Mouse (Mus musculus) gastrocnemius, postnatal 36 days (tissue): Measurements from ENCODE around the gene Bmp15. TPM values are rescaled to one million over a fixed set of nuclear protein-coding genes. Genes with fewer than 3 reads are reported as not detected.

Experiments used
- DNase-seq, 2 experiments: peaks; one replicate each; pipeline ENCODE4 v3.0.0; 2022
- intact Hi-C: fragments of 180-260 bp; cut with DNase I; formaldehyde crosslinking; loops from one replicate; pipeline ENCODE4 v1.15.1; 2025
- long read RNA-seq, 2 experiments: library from polyadenylated mRNA; stranded (forward); transcript quantifications; one replicate each; pipeline ENCODE4 v2.0.0; 2021
- total RNA-seq, 2 experiments: library from RNA; stranded (reverse); gene quantifications; 2 replicates each; pipeline ENCODE4 v1.2.3; 2021

The Bmp15 gene
- total RNA-seq: under 1 TPM in 1 of 2 experiments, not detected in 1; 0.10 TPM
- long read RNA-seq, experiment 1: 0 reads
- long read RNA-seq, experiment 2: 0 reads

DNA sequence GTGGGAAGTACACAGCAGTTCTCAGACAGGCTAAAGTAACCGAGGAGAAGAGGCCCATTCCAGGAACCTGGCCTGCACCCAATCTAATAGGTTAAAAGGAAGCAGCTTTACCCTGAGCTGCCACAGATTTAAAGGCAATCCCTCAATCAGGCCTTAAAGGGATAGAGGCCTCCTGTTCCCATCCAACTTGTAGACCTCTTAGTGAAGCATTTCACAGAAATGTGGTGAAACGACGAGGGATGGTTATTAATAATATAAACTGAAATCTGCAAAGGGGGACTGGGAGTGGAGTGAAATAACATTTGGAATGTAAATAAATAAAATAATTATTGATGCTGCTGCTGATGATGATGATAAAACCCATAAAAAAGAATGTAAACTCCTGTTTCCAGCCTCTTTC is at the start of gene Bmp15:
Bmp15 (minus strand) TSS at position 101 of the 400 bp plus-strand sequence.
- intact Hi-C loops: no loop called here
- no peak for DNase-seq

DNA sequence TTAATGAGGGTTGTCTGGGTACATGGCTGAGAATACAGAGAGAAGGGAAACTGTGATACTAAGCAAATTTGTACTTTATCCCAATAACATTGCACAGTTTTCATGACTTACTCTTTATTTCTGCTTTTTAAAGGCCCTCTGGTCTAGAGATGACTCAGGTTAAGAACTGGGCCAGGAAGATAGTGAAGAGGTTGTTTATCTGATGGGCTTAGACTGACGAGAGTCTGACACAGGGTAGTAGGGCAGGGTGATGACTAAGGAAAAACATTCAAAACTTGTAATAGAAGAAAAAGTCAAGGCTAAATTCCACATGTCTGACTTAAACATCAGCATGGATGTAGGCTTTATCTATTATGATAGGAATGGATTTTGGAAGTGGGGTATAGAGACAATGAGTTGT is 48.3 kb upstream of the Bmp15 start:
- intact Hi-C loops: no loop called here
- DNase-seq: no peak

DNA sequence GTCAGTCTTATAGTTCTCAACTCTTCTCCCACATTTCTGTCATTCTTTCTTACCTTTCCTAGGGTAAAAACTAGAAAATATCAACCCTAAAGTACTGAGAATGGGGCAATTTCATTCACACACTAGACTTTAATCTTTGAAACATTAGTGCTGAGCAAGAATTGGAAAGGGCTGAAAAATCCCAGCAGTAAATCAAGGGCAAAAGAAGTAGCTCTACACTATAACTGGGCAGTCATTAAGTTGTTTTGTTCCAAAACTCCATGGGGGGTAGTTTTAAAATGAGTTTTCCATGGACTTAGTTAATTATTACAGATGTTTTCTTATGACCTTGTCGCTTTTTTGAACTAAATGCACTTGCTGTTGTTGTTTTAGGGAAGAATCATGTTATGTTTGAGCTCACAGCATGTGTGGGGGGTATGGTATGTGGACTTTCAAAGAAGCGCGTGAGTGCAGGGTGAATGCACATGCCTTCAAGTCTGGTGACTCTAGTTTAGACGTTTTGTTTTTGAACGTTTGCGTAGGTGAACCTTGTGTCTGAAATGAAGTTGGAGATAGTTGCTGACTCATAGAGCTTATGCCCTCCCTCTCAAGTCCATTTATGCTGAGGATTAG is 37.1 kb upstream of the Bmp15 start:
- intact Hi-C loops: no loop called here
- DNase-seq: no peak

DNA sequence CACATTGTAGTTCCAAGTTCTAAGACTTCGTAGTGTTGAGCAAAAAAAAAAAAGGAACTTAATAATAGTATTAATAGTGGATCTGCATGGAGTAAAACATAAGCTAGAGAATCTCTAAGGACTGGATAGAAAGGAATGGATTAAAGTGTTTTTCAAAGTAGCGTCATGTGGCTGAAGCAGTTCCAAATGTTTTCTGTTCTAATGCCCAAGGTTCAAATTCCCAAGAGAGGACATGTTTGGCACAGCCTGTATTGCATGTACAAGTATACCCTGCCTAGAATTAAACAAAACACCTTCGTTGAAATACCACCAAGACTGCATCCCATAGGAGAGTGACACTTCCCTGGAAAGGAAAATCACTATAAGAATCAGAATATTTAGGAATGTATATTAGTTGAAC is 36.4 kb upstream of the Bmp15 start:
- no peak for DNase-seq

DNA sequence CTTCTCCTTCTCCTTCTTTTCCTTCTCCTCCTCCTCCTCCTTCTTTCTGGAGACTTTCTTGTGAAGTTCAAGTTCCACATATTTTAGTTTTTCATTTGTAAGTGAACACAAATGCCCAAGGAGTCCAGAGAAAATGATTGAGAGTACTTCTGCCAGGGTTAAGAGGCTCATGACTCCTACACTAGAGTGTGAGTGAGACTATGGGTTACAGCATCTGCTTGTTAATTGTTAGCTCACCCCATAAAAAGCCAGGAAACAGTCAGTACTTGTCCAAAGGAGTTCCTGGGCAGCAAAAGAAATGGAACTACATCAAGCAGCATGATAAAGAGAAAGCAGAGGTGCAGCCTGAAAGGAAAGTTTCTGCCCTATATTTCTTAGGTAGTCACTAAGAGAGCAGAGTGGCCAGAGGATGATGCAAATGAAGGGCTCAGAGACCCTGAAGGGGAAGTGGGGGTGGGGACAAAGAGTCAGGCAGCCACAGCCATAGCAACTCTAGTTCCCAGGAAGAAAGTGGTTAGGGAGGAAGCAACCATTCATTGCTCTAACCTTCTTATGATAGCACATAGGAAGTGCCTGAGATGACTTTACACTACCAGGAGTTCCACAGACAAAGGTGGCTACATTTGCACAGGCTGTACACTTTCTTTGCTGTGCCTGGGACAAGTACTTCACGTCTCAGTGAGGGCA is 24.9 kb upstream of the Bmp15 start:
- intact Hi-C loops: no loop called here
- no peak for DNase-seq

More for the DNA sequence above, 36.4 kb upstream of the Bmp15 start:
- intact Hi-C loops: no loop called here

DNA sequence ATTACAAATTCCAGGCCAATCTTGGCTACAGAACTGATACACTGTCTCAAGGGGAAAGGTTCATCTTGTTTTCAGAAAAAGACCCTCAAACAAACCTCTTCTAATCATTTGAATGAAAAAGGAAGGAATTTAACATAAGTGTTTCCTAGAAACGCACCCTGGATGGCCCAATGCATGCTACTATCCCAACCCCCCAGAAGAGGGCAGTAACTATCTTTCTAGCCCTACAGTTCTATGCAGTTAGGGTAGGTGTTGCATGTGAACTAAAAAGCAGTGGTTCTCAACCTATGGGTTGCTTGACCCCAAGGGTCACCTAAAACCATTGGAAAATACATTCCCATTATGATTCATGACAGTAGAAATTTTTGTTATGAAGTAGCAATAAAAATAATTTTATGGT is 3.5 kb upstream of the Bmp15 start:
- no peak for DNase-seq
- intact Hi-C loops: no loop called here

DNA sequence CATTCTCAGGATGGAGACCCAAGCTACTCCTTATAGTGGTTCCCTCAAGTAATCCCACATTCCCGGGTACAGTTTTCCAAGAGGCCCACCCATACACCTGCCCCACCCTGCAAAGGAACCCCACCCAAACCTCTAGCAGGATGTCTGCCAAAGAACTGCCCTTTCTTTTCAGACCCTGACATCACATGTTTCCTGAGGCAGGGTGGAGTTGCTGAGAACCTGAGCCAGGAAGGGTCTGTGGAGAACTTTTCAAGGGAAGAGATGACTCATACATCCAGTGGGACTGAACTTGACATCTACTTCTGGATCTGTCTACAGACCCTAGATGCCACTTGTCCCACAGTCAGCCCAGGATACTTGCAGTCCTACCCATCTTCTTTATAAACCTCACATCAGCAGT is 2.8 kb downstream of the Bmp15 start:
- intact Hi-C loops: no loop called here
- no peak for DNase-seq

Other genes starting within 250 kb of the Bmp15 start
- gene AU022751, start 237.3 kb downstream of the Bmp15 start, total RNA-seq: not detected
- under 1 TPM; 0.62 to 0.84 TPM for gene Nudt10, start 147.7 kb downstream of the Bmp15 start, total RNA-seq
- 1 to 10 TPM; 4.6 to 5.0 TPM for gene Shroom4, start 79.1 kb upstream of the Bmp15 start, total RNA-seq